In the genomic region with DNA sequence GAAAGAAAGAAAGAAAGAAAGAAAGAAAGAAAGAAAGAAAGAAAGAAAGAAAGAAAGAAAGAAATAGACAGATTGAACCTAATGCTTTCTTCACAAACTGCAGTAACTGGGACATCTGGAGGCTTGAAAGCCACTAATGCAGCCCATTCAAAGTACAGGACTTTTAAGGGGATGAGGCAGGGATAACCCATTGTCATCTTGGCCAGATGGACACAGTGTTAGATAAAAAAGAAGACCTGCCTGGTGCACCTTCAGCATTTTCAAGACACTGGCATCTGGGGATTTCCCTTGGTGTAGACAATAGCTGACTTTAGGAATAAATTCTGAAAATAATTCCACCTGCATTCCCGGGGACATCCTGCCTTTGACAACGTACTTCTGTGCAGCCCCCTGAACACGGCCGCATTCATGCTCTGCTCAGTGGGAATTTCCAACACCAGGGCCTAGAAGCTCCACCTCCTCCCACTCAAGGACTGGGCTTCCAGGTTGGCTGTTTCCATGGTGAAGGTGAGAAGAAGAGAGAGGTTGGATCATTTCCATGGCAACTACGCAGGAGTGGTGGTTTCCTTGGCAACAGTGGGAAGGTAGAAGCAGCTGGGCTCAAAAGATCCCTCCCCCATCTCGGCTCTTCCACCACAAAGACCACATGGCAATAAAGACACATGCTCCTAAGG, we compare ENCODE assay signal across 8 mouse cellular contexts. TPM values are rescaled to one million over a fixed set of nuclear protein-coding genes. Genes with fewer than 3 reads are reported as not detected.
DNase-seq lines count a peak whose midpoint lies in the region; ATAC-seq and TF ChIP-seq lines count a peak whose summit lies in the region.

No protein-coding gene starts in this region.

- TF ChIP-seq EP300 in stomach, postnatal 0 days (optimal IDR thresholded peaks at IDR 0.05), result no peak

- no peaks in the 10 kb centered on the region for H3K27me3 ChIP-seq in stomach, embryonic 14.5 days (ENCODE audit: control insufficient read depth, insufficient read depth, low read length)
- H3K27me3 ChIP-seq in stomach, postnatal 0 days (ENCODE audit: control insufficient read depth, insufficient read depth, low read length), result no peaks in the 10 kb centered on the region
- no peaks in the 10 kb centered on the region for H3K27me3 ChIP-seq in thymus, adult 2 months (ENCODE audit: control insufficient read depth, insufficient read depth, low read length)

- ATAC-seq in stomach, embryonic 14.5 days (ENCODE audit: insufficient number of reproducible peaks, insufficient read depth, low FRiP score, low read depth), result 0 out of 2 replicates have a peak, but pooled peaks have one; percentile 20
- no peak for ATAC-seq in stomach, postnatal 0 days (ENCODE audit: low FRiP score, low TSS enrichment)

- no peak for TF ChIP-seq POLR2A in thymus, adult 2 months (IDR thresholded peaks at IDR 0.05; ENCODE audit: control insufficient read depth, extremely low read depth, insufficient read depth, low read length, poor library complexity)

- no peak overlapping the region for H3K9ac ChIP-seq in stomach, embryonic 14.5 days (replicated peaks; ENCODE audit: low read depth, low read length)
- H3K9ac ChIP-seq in stomach, postnatal 0 days (ENCODE audit: low read length), result no peak overlapping the region

- H3K4me1 ChIP-seq in stomach, embryonic 14.5 days (ENCODE audit: control insufficient read depth, insufficient read depth, low read length), result peaks cover 2% of the 10 kb centered on the region; the same call in 1 of the 2 replicates
- H3K4me1 ChIP-seq in stomach, postnatal 0 days (replicated peaks; ENCODE audit: control insufficient read depth, insufficient read depth), result peaks cover 5% of the 10 kb centered on the region; the same call in 1 of the 2 replicates
- H3K4me1 ChIP-seq in thymus, adult 2 months (replicated peaks; ENCODE audit: control insufficient read depth, insufficient read depth, low read length), result no peaks in the 10 kb centered on the region; the same call in 1 of the 2 replicates

- H3K36me3 ChIP-seq in stomach, embryonic 14.5 days (ENCODE audit: control insufficient read depth, insufficient read depth, low read length), result no peaks in the 10 kb centered on the region
- H3K36me3 ChIP-seq in stomach, postnatal 0 days (ENCODE audit: control insufficient read depth, insufficient read depth, low read length), result no peaks in the 10 kb centered on the region; the same call in 1 of the 2 replicates
- H3K36me3 ChIP-seq in thymus, adult 2 months (ENCODE audit: control insufficient read depth, insufficient read depth, low read length), result no peaks in the 10 kb centered on the region

- H3K9me3 ChIP-seq in stomach, embryonic 14.5 days (ENCODE audit: control insufficient read depth, low read depth, low read length), result no peaks in the 10 kb centered on the region
- no peaks in the 10 kb centered on the region for H3K9me3 ChIP-seq in stomach, postnatal 0 days (ENCODE audit: control insufficient read depth, low read length)

- no peak overlapping the region for H3K27ac ChIP-seq in stomach, embryonic 14.5 days (ENCODE audit: low read length)
- H3K27ac ChIP-seq in stomach, postnatal 0 days (replicated peaks), result no peak overlapping the region
- no peak overlapping the region for H3K27ac ChIP-seq in thymus, adult 2 months (ENCODE audit: control insufficient read depth, insufficient read depth, low read length)

- H3K4me2 ChIP-seq in stomach, embryonic 14.5 days (replicated peaks; ENCODE audit: low read depth, low read length), result no peak overlapping the region
- H3K4me2 ChIP-seq in stomach, postnatal 0 days (replicated peaks; ENCODE audit: low read depth), result no peak overlapping the region

- intact Hi-C loops in left cerebral cortex, postnatal 36 days (cut with DNase I), result no loop called here

- WGBS in stomach, embryonic 14.5 days, result 21% methylated on average over 6 of the region's 6 CpGs
- WGBS in stomach, postnatal 0 days, result 45% methylated on average over 6 of the region's 6 CpGs
- WGBS in thymus, adult 2 months, result 83% methylated on average over 6 of the region's 6 CpGs

- TF ChIP-seq CTCF in stomach, postnatal 0 days (IDR thresholded peaks at IDR 0.05; ENCODE audit: low read depth), result no peak
- no peak for TF ChIP-seq CTCF in thymus, adult 2 months (IDR thresholded peaks at IDR 0.05; ENCODE audit: borderline replicate concordance, control insufficient read depth, extremely low read depth, insufficient read depth, low read length, poor library complexity)

- DNase-seq in stomach, postnatal 0 days (ENCODE audit: low spot score), result no peak
- peak; percentile 86 to 91 for DNase-seq in frontal cortex, adult 2 months (ENCODE audit: extremely low spot score in 1 of 2, low spot score in 1 of 2)
- peak; percentile 72 to 79 for DNase-seq in left cerebral cortex, postnatal 36 days (ENCODE audit: low spot score in 2 of 2)
- peak; percentile 68 to 85 for DNase-seq in right cerebral cortex, postnatal 36 days (ENCODE audit: low spot score in 2 of 2)
- DNase-seq in urinary bladder, adult 18-20 months (ENCODE audit: low spot score in 2 of 2), result no peak
- no peak for DNase-seq in adrenal gland, postnatal 10 days
- no peak for DNase-seq in thymus, adult 2 months

- no peak overlapping the region for H3K4me3 ChIP-seq in stomach, embryonic 14.5 days (ENCODE audit: low read depth, low read length)
- no peak overlapping the region for H3K4me3 ChIP-seq in stomach, postnatal 0 days (ENCODE audit: low read depth, low read length)
- no peak overlapping the region for H3K4me3 ChIP-seq in thymus, adult 2 months (ENCODE audit: control insufficient read depth, insufficient read depth, low read length)

RNA-seq across cellular contexts. Expression of a gene that starts 38.9 kb away (rescaled TPM):
- polyA plus RNA-seq in stomach, embryonic 14.5 days (2014; fragmentation: Nextera tagmentation; extraction: Ambion mirVana), result 25.5 and 25.8 TPM in 2 replicates
- polyA plus RNA-seq in stomach, postnatal 0 days (2015; fragmentation: Nextera tagmentation; extraction: Ambion mirVana), result 12.1 and 13.3 TPM in 2 replicates
- 39.7 and 42.3 TPM in 2 replicates for polyA plus RNA-seq in frontal cortex, adult 2 months (2012; rRNA removed)
- 100 to 1,000 TPM; 122 to 152 TPM for total RNA-seq in left cerebral cortex, postnatal 36 days (2021)
- 10 to 100 TPM; 49.0 to 67.2 TPM for total RNA-seq in adrenal gland, postnatal 10 days (2021)
- polyA plus RNA-seq in thymus, adult 2 months (2012; rRNA removed), result 4.9 and 5.4 TPM in 2 replicates

RNA-seq across cellular contexts. Expression of a gene that starts 45.0 kb away (rescaled TPM):
- 48.4 and 49.1 TPM in 2 replicates for polyA plus RNA-seq in stomach, embryonic 14.5 days (2014; fragmentation: Nextera tagmentation; extraction: Ambion mirVana)
- polyA plus RNA-seq in stomach, postnatal 0 days (2015; fragmentation: Nextera tagmentation; extraction: Ambion mirVana), result 12.5 and 12.7 TPM in 2 replicates
- polyA plus RNA-seq in frontal cortex, adult 2 months (2012; rRNA removed), result 37.9 and 38.1 TPM in 2 replicates
- 10 to 100 TPM; 32.4 to 37.5 TPM for total RNA-seq in left cerebral cortex, postnatal 36 days (2021)
- 10 to 100 TPM; 27.5 to 43.8 TPM for total RNA-seq in adrenal gland, postnatal 10 days (2021)
- 18.8 and 19.9 TPM in 2 replicates for polyA plus RNA-seq in thymus, adult 2 months (2012; rRNA removed)

RNA-seq across cellular contexts. Expression of a gene that starts 55.1 kb away (rescaled TPM):
- polyA plus RNA-seq in stomach, embryonic 14.5 days (2014; fragmentation: Nextera tagmentation; extraction: Ambion mirVana), result 1.8 and 2.6 TPM in 2 replicates
- 0.16 and 0.24 TPM in 2 replicates for polyA plus RNA-seq in stomach, postnatal 0 days (2015; fragmentation: Nextera tagmentation; extraction: Ambion mirVana)
- 2.8 and 3.2 TPM in 2 replicates for polyA plus RNA-seq in frontal cortex, adult 2 months (2012; rRNA removed)
- 1 to 10 TPM; 1.5 to 1.9 TPM for total RNA-seq in left cerebral cortex, postnatal 36 days (2021)
- total RNA-seq in adrenal gland, postnatal 10 days (2021), result 10 to 100 TPM; 19.3 to 37.1 TPM
- 1.2 and 10.6 TPM in 2 replicates for polyA plus RNA-seq in thymus, adult 2 months (2012; rRNA removed)

Comparison
In these comparisons a context has a peak if more than half of its experiments do, and no peak if none do; other contexts are left out.
1. DNase-seq: peak in frontal cortex, adult 2 months (2 of 2), left cerebral cortex, postnatal 36 days (2 of 2) and right cerebral cortex, postnatal 36 days (2 of 2); none in stomach, postnatal 0 days (single experiment), urinary bladder, adult 18-20 months (0 of 2), adrenal gland, postnatal 10 days (single experiment) and thymus, adult 2 months (single experiment).